Mouse (Mus musculus) myocyte (in vitro differentiated cells): ENCODE measurements around the gene Sh3gl2.

Experiments used
- CEBPB ChIP-seq: IDR thresholded peaks from 2 replicates; pipeline ENCODE4 v1.6.1; 2011; ENCODE audit warnings: mild to moderate bottlenecking, moderate library complexity; ENCODE audit not compliant: poor library complexity, insufficient read depth, severe bottlenecking
- E2F4 ChIP-seq: IDR thresholded peaks from one replicate; pipeline ENCODE4 v1.6.1; 2011; ENCODE audit warnings: mild to moderate bottlenecking, control low read depth, moderate library complexity; ENCODE audit not compliant: insufficient read depth
- POLR2AphosphoS2 ChIP-seq: IDR thresholded peaks from one replicate; pipeline ENCODE4 v1.6.1; 2011; ENCODE audit warnings: low read depth, control low read depth; ENCODE audit not compliant: insufficient read length
- TCF3 ChIP-seq: IDR thresholded peaks from one replicate; pipeline ENCODE4 v1.6.1; 2011; ENCODE audit warnings: low read depth, control low read depth; ENCODE audit not compliant: insufficient read length
- USF1 ChIP-seq: IDR thresholded peaks from one replicate; pipeline ENCODE4 v1.6.1; 2011; ENCODE audit warnings: low read depth, mild to moderate bottlenecking, control low read depth, moderate library complexity

- TF ChIP-seq POLR2AphosphoS2 = no peak
- TF ChIP-seq TCF3 = no peak
- no peak for TF ChIP-seq USF1
- no peak for TF ChIP-seq CEBPB
- TF ChIP-seq E2F4 = no peak
Measured at GRCm38 (mm10) chr4:85257771-85258341, 52.9 kb downstream of the Sh3gl2 start.
